Mouse (Mus musculus) intestine, postnatal 0 days (tissue): ENCODE data around the gene Pck2. TPM values are rescaled to one million over a fixed set of nuclear protein-coding genes. Genes with fewer than 3 reads are reported as not detected.

Source experiments
- ATAC-seq: fragments of 200-750 bp; cut with Nextera tagmentation; 2 replicates; pipeline ENCODE4 v1.8.0; 2017; ENCODE audit warnings: mild to moderate bottlenecking, moderate TSS enrichment, moderate library complexity
- H3K27ac ChIP-seq: fragments of 300-500 bp; sonication (generic); 2 replicates; pipeline ENCODE4 v1.5.1; 2014; ENCODE audit warnings: mild to moderate bottlenecking, low read depth, low read length, moderate library complexity
- H3K27me3 ChIP-seq: fragments of 300-500 bp; sonication (generic); replicated peaks from 2 replicates; pipeline ENCODE4 v1.6.1; 2014; ENCODE audit warnings: low read length, mixed read lengths; ENCODE audit not compliant: control insufficient read depth, insufficient read depth
- H3K36me3 ChIP-seq: fragments of 300-500 bp; sonication (generic); 2 replicates; pipeline ENCODE4 v1.6.1; 2014; ENCODE audit warnings: mild to moderate bottlenecking, moderate library complexity; ENCODE audit not compliant: control insufficient read depth, insufficient read depth
- H3K4me1 ChIP-seq: fragments of 300-500 bp; sonication (generic); replicated peaks from 2 replicates; pipeline ENCODE4 v1.6.1; 2014; ENCODE audit warnings: antibody characterized with exemption, low read length, mixed read lengths; ENCODE audit not compliant: control insufficient read depth, insufficient read depth
- H3K4me2 ChIP-seq: fragments of 300-500 bp; sonication (generic); replicated peaks from 2 replicates; pipeline ENCODE4 v1.6.1; 2014; ENCODE audit warnings: low read depth, mild to moderate bottlenecking, moderate library complexity
- H3K4me3 ChIP-seq: fragments of 300-500 bp; sonication (generic); 2 replicates; pipeline ENCODE4 v1.5.1; 2014; ENCODE audit warnings: low read depth, low read length
- H3K9ac ChIP-seq: fragments of 300-500 bp; sonication (generic); 2 replicates; pipeline ENCODE4 v1.6.1; 2014; ENCODE audit warnings: mild to moderate bottlenecking, low read depth, low read length
- H3K9me3 ChIP-seq: fragments of 300-500 bp; sonication (generic); 2 replicates; pipeline ENCODE4 v1.6.1; 2016; ENCODE audit warnings: mixed run types; ENCODE audit not compliant: control insufficient read depth
- CTCF ChIP-seq: sonication (generic); IDR thresholded peaks from 2 replicates; pipeline ENCODE4 v1.5.1; 2016; ENCODE audit warnings: low read depth, mild to moderate bottlenecking, control low read depth, antibody characterized with exemption, moderate library complexity
- WGBS: fragments of 180-500 bp; shearing (Covaris S2); extraction: QIAGEN DNeasy Blood & Tissue Kit; methylation state at CpG from one replicate; pipeline ENCODE4 v1.1.7; 2014; 5-methylcytosine and 5-hydroxymethylcytosine counted together
- polyA plus RNA-seq: library from polyadenylated mRNA; unstranded; fragments of >200 nt; fragmentation: Nextera tagmentation; extraction: Ambion mirVana; gene quantifications from 2 replicates; pipeline ENCODE4 v1.2.1, GENCODE M21; 2015

Pck2 gene
- polyA plus RNA-seq, 1 experiment from 2014 or later, result 17.6 TPM

DNA sequence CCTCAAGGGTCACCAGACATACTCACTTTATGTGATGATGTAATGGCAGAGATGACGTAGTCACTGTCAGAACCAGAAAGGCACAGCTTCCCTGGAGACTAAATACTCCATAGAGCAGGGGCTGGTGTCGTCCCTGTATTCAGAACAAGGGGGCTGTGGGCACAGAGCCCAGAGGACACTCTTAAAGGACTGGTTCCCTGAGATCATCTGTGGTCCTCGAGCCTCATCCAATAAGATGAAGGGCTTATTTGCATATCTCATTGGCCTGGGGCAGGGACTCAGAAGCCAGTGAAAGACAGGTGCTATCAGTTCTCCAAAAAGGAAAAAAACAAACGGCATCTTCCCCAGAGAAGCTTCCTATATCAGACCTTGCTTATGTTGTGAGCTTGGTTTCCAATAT lies 16.0 kb upstream of the Pck2 start:
- no peak overlapping the region for H3K9ac ChIP-seq
- no peak overlapping the region for H3K4me2 ChIP-seq
- 48% methylated on average over 4 of the region's 4 CpGs for WGBS
- H3K9me3 ChIP-seq, result no peaks in the 10 kb centered on the region
- no peaks in the 10 kb centered on the region for H3K36me3 ChIP-seq
- no peak for ATAC-seq
- H3K4me1 ChIP-seq, result no peaks in the 10 kb centered on the region
- no peak overlapping the region for H3K4me3 ChIP-seq
- no peak for TF ChIP-seq CTCF
- H3K27me3 ChIP-seq, result peaks cover 20% of the 10 kb centered on the region
- H3K27ac ChIP-seq, result no peak overlapping the region

DNA sequence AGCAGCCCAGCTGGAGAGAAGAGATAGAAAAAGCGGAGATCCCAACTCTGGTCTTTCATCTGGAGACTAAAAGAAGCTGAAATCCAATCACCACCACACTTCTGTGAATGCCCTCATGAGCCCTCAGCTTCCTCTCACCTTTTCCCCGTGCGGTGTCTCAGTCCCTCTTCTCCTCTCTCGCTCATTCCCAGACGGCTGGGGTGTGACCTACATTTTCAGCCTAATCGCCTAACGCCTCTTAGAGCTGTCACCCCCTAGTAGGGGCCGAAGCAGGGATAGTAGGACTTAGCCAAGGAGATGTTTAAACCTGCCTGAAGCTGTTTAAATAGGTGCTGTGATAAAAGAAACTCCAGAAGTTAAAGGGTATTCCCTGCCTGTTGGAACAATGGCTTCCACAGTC lies 15.3 kb upstream of the Pck2 start, which contains the start of gene Nrl:
Gene Nrl, minus strand, starts transcription at position 197 of the 400 bp plus-strand sequence.
- Histone ChIP-seq H3K27me3 (peaks cover 20% of the 10 kb centered on the region), H3K36me3 (no peaks in the 10 kb centered on the region), H3K4me3 (no peak within 1 kb of the TSS), H3K4me2 (no peak within 1 kb of the TSS), H3K27ac (no peak within 1 kb of the TSS), H3K9ac (no peak within 1 kb of the TSS), H3K9me3 (no peaks in the 10 kb centered on the region), H3K4me1 (no peaks in the 10 kb centered on the region)
- ATAC-seq, result no peak
- WGBS, result 22% methylated on average over 8 of the region's 8 CpGs
- TF ChIP-seq CTCF, result no peak

DNA sequence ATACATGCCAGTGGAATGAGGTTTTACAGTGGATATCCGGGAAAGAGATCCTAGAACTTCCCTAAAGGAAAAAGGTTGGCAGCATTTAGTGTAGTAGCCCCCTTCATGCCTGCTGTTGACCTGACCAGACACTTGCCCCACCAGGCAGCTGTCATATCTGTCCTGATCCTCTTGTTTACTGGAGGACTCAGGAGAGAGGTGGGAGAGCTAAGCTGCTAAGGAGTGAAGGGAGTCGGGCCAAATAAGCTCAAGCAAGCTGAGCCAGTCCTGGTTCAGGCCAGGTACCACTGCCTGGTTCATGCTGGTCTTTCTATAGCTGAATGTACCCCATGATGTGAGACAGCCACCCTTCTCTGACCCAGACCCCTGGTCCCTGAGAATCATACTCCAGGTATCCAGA lies 13.4 kb upstream of the Pck2 start:
- Histone ChIP-seq H3K27ac (no peak overlapping the region), H3K4me1 (no peaks in the 10 kb centered on the region), H3K4me2 (no peak overlapping the region), H3K27me3 (peaks cover 11% of the 10 kb centered on the region; the same call in 1 of the 2 replicates), H3K9ac (no peak overlapping the region), H3K4me3 (no peak overlapping the region), H3K36me3 (no peaks in the 10 kb centered on the region), H3K9me3 (no peaks in the 10 kb centered on the region)
- WGBS, result 82% methylated on average over 2 of the region's 2 CpGs
- no peak for ATAC-seq
- no peak for TF ChIP-seq CTCF

DNA sequence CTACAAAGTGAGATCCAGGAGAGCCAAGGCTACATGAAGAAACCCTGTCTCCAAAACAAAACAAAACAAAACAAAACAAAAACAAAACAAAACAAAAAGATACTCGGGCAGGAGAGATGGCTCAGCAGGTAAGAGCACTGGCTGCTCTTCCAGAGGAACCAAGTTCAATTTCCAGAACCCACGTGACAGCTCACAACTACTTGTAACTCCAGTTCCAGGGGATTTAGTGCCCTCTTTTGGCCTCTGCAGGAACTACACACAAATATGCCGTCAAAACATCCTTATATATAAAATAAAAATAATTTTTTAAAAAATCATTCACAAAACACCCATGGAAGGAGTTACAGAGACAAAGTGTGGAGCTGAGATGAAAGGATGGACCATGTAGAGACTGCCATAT lies 12.1 kb upstream of the Pck2 start:
- no peak overlapping the region for H3K4me3 ChIP-seq
- H3K9ac ChIP-seq, result no peak overlapping the region
- H3K4me1 ChIP-seq, result no peaks in the 10 kb centered on the region
- H3K36me3 ChIP-seq, result no peaks in the 10 kb centered on the region
- H3K9me3 ChIP-seq, result no peaks in the 10 kb centered on the region
- ATAC-seq, result no peak
- peak; percentile 69 for TF ChIP-seq CTCF
- H3K27me3 ChIP-seq, result peaks cover 5% of the 10 kb centered on the region; the same call in 1 of the 2 replicates
- 20% methylated on average over 3 of the region's 3 CpGs for WGBS
- H3K27ac ChIP-seq, result no peak overlapping the region
- H3K4me2 ChIP-seq, result no peak overlapping the region

DNA sequence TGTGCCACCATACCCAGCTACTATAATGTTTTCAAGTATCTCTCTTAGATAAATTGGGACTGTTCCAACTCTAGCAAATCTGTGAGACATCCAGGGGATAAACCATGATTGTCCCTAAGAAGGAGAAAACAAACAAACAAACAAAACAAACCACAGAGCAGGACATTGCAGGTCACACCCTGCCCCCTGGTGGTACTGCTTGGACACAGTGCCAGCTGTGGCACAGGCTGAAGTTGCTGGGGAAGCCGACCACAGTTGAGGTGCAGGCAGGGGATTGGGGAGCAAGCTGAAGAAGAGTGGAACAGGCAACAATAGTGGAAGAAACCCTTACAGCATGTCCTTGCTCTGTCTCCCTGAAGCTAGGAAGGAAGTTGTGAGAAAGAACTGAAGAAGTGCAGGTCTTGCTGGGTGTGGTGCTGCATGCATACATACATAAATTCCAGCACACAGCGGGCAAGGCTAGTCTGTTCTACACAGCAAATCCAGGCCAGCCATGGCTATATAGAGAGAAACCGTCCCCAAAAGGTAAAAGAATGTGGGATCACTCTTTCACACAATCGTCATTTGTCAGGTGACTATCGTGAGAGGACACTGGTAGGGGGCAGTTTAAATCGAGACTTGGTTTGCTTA lies 3.8 kb upstream of the Pck2 start:
- H3K4me1 ChIP-seq, result peaks cover 4% of the 10 kb centered on the region; the same call in 1 of the 2 replicates
- no peak overlapping the region for H3K9ac ChIP-seq
- WGBS, result 46% methylated on average over 6 of the region's 6 CpGs
- no peak for ATAC-seq
- TF ChIP-seq CTCF, result peak; percentile 87
- H3K36me3 ChIP-seq, result no peaks in the 10 kb centered on the region
- no peak overlapping the region for H3K4me3 ChIP-seq
- H3K4me2 ChIP-seq, result no peak overlapping the region
- no peak overlapping the region for H3K27ac ChIP-seq
- no peaks in the 10 kb centered on the region for H3K27me3 ChIP-seq
- no peaks in the 10 kb centered on the region for H3K9me3 ChIP-seq

DNA sequence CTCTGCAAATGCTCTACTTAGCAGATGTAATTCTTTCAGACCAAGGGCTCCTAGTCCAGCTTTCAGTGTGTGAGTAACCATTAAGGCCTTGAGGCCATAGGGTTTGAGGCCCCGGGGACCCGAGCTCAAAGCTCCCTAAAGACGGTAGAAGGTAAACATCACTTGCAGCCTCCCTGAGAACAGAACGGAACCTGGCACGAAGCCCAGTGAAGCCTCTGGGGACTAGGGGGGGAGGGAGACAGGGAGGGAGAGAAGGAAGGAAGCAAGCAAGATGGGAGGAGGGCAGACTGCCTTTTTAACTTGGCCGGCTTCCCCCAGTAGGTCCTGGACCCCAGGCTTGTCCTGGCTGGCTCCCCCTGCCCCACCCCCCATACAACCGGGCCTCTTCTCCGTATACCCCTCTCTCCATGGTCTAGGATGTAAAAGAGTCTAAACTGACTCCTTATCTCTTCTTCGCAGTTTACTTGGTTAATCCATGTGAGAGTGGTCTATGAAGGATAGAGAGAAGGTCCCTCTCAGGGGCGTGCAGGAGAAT lies 788 bp downstream of the Pck2 start:
- ATAC-seq, result peak; percentile 60

More for the DNA sequence above, 788 bp downstream of the Pck2 start:
- Histone ChIP-seq H3K9me3 (no peaks in the 10 kb centered on the region), H3K4me3 (peak overlapping the region; percentile 65), H3K4me2 (peak overlapping the region; percentile 87), H3K9ac (peak overlapping the region; percentile 65), H3K27ac (peak overlapping the region; percentile 87), H3K36me3 (peaks cover 23% of the 10 kb centered on the region), H3K4me1 (peaks cover 4% of the 10 kb centered on the region; the same call in 1 of the 2 replicates), H3K27me3 (no peaks in the 10 kb centered on the region)
- 2% methylated on average over 10 of the region's 10 CpGs for WGBS
- TF ChIP-seq CTCF, result no peak
